Mouse (Mus musculus): Measurements from ENCODE around the gene Ttc12.

DNA sequence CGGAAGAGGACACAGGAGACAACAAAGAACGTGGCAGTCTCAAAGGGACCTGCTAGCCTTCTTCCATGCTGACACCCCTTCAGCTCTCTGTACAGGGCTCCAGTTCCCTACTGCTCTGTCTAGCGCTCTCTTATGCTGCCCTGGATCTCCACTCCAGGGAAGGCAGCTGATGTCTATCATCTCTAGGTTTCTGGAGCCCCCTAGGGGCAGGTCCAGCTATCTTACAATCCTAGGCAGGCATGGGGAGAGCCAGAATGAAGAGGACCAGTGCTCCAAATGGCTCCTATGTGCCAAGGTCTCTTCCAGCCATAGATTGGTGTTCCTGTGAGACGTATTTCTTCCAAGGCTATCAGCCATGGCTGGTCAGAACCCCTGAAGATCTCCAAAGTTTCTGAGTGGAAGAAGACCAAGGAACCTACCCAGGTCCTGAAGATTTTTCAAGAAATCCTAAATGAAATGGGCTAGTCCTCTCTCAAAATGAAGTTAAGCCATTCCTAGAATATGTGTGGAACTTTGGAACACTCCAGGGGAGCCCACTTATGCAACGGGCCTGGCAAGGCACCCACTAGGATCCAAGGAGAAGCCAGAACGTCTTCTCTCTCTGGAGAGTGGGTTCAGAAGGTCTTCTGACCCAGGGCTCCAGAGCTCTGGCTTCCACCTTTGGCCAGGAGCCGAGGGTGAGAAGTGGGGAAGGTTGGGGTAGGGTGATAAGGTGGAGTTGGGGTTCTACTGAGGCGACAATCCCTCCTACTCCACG, 22.0 kb upstream of the Ttc12 start:
- no peak for TF ChIP-seq EP300 (IDR thresholded peaks at IDR 0.05; ENCODE audit: low read depth)
- TF ChIP-seq CTCF (IDR thresholded peaks at IDR 0.05; ENCODE audit: low read depth), result peak; percentile 21; the same call in 1 of the 2 replicates

Data from liver, postnatal 0 days (tissue).